In genomic region chr2:146058791-146059190, GRCm38 (mm10) we compare ENCODE assay signal across 13 mouse cellular contexts.
"Had no signal": no experiment of that assay in that cellular context is flagged by ENCODE, and none has a peak within 500 bp of the region (broad histone marks: within the 10 kb centered on the region; RNA-seq: fewer than 3 reads in every experiment).

No protein-coding gene starts in this region.

- H3K9me3 ChIP-seq: limb, embryonic 15.5 days; liver, embryonic 12.5 days; midbrain, embryonic 12.5 days; neural tube, embryonic 13.5 days had no signal

- H3K4me2 ChIP-seq: limb, embryonic 15.5 days; liver, embryonic 12.5 days; lung, embryonic 14.5 days; midbrain, embryonic 12.5 days; neural tube, embryonic 13.5 days had no signal

- H3K36me3 ChIP-seq: limb, embryonic 15.5 days; liver, embryonic 12.5 days; midbrain, embryonic 12.5 days; neural tube, embryonic 13.5 days had no signal

- DNase-seq: kidney, adult 8-10 months; kidney, postnatal 25 days; lung, embryonic 14.5 days; lung, postnatal 10 days; lung, postnatal 4 days; right cerebral cortex, adult 18-20 months; right cerebral cortex, postnatal 25 days; thymus, postnatal 4 days had no signal

- ATAC-seq: liver, embryonic 12.5 days had no signal

- H3K4me3 ChIP-seq: left cerebral cortex, adult 2 months; limb, embryonic 15.5 days; liver, embryonic 12.5 days; midbrain, embryonic 12.5 days; neural tube, embryonic 13.5 days had no signal

- H3K9ac ChIP-seq: limb, embryonic 15.5 days; liver, embryonic 12.5 days; lung, embryonic 14.5 days; midbrain, embryonic 12.5 days; neural tube, embryonic 13.5 days had no signal

- H3K27ac ChIP-seq: left cerebral cortex, adult 2 months; limb, embryonic 15.5 days; liver, embryonic 12.5 days; midbrain, embryonic 12.5 days; neural tube, embryonic 13.5 days had no signal

- H3K4me1 ChIP-seq: liver, embryonic 12.5 days had no signal

- H3K27me3 ChIP-seq: limb, embryonic 15.5 days; liver, embryonic 12.5 days had no signal
